Mouse (Mus musculus): Measurements from ENCODE around the gene Stap2. TPM values are rescaled to one million over a fixed set of nuclear protein-coding genes. Genes with fewer than 3 reads are reported as not detected.

Gene Stap2
- polyA plus RNA-seq, 1 experiment from 2014 or later = 8.1 TPM

DNA sequence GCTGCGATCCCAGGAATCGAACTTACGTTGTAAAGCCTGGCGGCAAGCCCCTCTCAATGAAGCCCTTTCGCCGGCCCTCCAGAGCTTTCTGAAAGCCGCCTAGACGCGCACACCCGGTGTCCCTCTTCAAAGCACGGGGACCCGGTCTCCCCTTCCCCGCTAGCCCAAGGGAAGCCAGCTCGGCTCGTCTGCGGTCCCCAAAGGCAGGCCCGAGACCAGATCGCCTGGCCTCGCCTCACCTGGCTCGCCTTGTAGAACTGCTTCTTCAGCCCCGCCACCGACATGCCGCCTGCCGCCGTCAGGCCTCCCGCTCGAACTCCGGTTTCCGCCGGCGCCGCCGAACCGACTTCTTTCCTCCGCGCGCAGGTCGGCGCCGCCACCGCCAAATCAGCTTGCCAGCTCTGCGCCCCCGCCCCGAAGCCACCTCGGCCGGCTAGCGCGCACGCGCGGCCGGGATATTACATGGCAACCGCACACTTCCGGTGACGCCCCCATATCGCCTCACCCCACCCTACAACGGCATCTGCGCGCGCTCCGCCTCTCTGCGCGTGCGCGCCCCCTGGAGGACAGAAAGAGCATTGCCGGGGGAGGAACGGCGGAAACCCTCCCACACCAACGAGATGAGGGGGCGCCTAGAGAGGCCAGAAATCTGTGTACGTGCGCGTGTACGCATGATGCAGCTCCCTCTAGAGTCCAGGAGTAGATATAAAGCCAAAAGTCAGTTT, 31.0 kb upstream of the Stap2 start, which contains the start of gene Sh3gl1:
Gene Sh3gl1, minus strand, starts transcription at position 460 of the 725 bp plus-strand sequence.
- peak within 1 kb of the TSS; percentile 90 for H3K4me3 ChIP-seq (ENCODE audit: low read depth, low read length)
- no peaks in the 10 kb centered on the region for H3K27me3 ChIP-seq (ENCODE audit: control insufficient read depth, insufficient read depth, low read length)
- H3K4me1 ChIP-seq (ENCODE audit: control insufficient read depth, insufficient read depth, low read length) = peaks cover 15% of the 10 kb centered on the region
- peak; percentile 88 for ATAC-seq (replicated peaks; ENCODE audit: insufficient number of reproducible peaks, low FRiP score, low TSS enrichment)
- peak within 1 kb of the TSS; percentile 92 for H3K27ac ChIP-seq (ENCODE audit: low read depth, low read length)
- H3K4me2 ChIP-seq = peak within 1 kb of the TSS; percentile 82
- H3K9ac ChIP-seq (ENCODE audit: low read depth, low read length) = peak within 1 kb of the TSS; percentile 95
- WGBS (ENCODE audit: insufficient replicate concordance) = under 1% methylated on average over 74 of the region's 74 CpGs
- no peaks in the 10 kb centered on the region for H3K9me3 ChIP-seq (replicated peaks; ENCODE audit: control insufficient read depth, low read length)
- peaks cover 2% of the 10 kb centered on the region; the same call in 1 of the 2 replicates for H3K36me3 ChIP-seq (ENCODE audit: control insufficient read depth, insufficient read depth, low read length)

DNA sequence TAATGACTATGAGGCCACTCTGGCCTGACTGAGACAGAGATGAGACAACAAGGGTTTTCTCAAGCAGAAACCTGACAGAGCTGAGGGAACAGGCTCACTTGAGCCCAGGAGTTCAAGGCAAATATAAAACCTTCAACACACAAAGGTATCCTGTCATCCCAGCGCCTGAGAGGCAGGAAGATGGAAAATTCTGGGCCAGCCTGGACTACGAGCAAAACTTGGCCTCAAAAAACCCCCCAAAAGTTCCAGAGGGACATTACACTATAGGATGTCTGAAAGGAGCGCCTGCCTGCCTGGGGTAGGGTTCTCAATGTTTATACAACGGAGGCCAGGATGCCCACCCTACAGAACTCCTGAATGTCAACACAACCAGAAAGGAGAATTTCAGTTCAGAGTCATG, 29.8 kb upstream of the Stap2 start:
- 67% methylated on average over 4 of the region's 4 CpGs for WGBS (ENCODE audit: insufficient replicate concordance)
- Histone ChIP-seq H3K4me2 (peak overlapping the region; percentile 82), H3K27ac (ENCODE audit: low read depth, low read length) (no peak overlapping the region), H3K27me3 (ENCODE audit: control insufficient read depth, insufficient read depth, low read length) (no peaks in the 10 kb centered on the region), H3K9ac (ENCODE audit: low read depth, low read length) (peak overlapping the region; percentile 95), H3K9me3 (replicated peaks; ENCODE audit: control insufficient read depth, low read length) (no peaks in the 10 kb centered on the region), H3K36me3 (ENCODE audit: control insufficient read depth, insufficient read depth, low read length) (peaks cover 2% of the 10 kb centered on the region; the same call in 1 of the 2 replicates), H3K4me1 (ENCODE audit: control insufficient read depth, insufficient read depth, low read length) (peaks cover 24% of the 10 kb centered on the region), H3K4me3 (ENCODE audit: low read depth, low read length) (peak overlapping the region; percentile 90)
- ATAC-seq (replicated peaks; ENCODE audit: insufficient number of reproducible peaks, low FRiP score, low TSS enrichment) = no peak

DNA sequence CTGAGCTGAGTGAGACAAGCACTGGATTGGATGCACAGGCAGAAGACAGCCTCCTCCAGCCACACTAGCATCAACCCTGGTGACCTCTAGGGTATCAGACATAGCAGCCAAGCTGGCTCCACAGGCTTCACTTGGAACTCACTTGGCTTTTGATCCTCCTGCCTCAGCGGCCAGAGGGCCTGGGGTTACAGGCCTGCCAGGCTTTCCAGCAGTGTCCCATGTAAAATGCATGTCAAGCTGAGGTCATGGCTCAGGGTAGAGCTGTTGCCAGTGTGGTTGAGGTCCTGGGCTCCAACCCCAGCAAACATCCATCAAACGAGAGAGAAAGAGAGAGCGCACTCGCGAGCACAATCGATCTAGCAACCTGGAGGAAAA, 29.3 kb upstream of the Stap2 start:
- Histone ChIP-seq H3K9ac (ENCODE audit: low read depth, low read length) (peak overlapping the region; percentile 46; the same call in 1 of the 2 replicates), H3K9me3 (replicated peaks; ENCODE audit: control insufficient read depth, low read length) (no peaks in the 10 kb centered on the region), H3K4me2 (peak overlapping the region; percentile 82), H3K36me3 (ENCODE audit: control insufficient read depth, insufficient read depth, low read length) (peaks cover 2% of the 10 kb centered on the region), H3K4me3 (ENCODE audit: low read depth, low read length) (no peak overlapping the region), H3K4me1 (ENCODE audit: control insufficient read depth, insufficient read depth, low read length) (peaks cover 24% of the 10 kb centered on the region), H3K27ac (ENCODE audit: low read depth, low read length) (no peak overlapping the region), H3K27me3 (ENCODE audit: control insufficient read depth, insufficient read depth, low read length) (no peaks in the 10 kb centered on the region)
- no peak for ATAC-seq (replicated peaks; ENCODE audit: insufficient number of reproducible peaks, low FRiP score, low TSS enrichment)
- WGBS (ENCODE audit: insufficient replicate concordance) = 88% methylated on average over 6 of the region's 6 CpGs

DNA sequence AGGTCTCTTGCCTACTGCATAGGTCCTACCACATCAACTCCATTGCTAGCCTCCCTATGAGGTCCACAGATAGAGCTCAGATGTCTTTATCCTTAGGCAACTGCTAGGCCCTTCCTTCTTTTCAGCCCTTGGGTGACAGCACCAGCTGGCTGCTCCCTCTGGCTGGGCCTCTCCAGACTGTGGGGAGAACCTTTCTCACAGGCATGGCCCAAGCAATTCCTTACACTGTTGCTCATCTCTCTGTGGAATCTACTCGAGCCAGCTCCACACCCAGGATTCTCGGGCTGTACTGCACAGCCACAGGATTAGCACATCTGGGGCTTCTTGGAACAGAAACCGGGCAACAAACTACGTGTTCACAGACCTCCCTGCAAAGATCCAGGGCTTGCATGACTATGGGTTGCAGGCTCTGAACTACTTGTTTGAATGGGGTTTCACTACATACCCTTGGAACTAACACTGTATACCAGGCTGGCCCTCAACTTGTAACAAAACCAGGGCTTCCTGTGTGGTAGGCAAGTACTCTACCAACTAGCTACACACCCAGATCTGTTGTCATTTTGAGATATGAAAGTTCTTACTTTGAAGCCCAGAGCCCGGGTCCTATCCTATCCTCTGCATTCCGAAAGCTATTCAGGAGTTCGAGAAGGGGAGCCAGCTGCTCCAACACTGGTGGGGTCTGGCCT, 28.8 kb upstream of the Stap2 start:
- no peak overlapping the region for H3K27ac ChIP-seq (ENCODE audit: low read depth, low read length)
- H3K27me3 ChIP-seq (ENCODE audit: control insufficient read depth, insufficient read depth, low read length) = no peaks in the 10 kb centered on the region
- no peaks in the 10 kb centered on the region for H3K9me3 ChIP-seq (replicated peaks; ENCODE audit: control insufficient read depth, low read length)
- peaks cover 24% of the 10 kb centered on the region for H3K4me1 ChIP-seq (ENCODE audit: control insufficient read depth, insufficient read depth, low read length)
- peaks cover 6% of the 10 kb centered on the region for H3K36me3 ChIP-seq (ENCODE audit: control insufficient read depth, insufficient read depth, low read length)
- WGBS (ENCODE audit: insufficient replicate concordance) = 81% methylated on average over 7 of the region's 7 CpGs
- H3K4me2 ChIP-seq = peak overlapping the region; percentile 82; the same call in 1 of the 2 replicates
- no peak for ATAC-seq (replicated peaks; ENCODE audit: insufficient number of reproducible peaks, low FRiP score, low TSS enrichment)
- H3K4me3 ChIP-seq (ENCODE audit: low read depth, low read length) = no peak overlapping the region
- H3K9ac ChIP-seq (ENCODE audit: low read depth, low read length) = no peak overlapping the region

DNA sequence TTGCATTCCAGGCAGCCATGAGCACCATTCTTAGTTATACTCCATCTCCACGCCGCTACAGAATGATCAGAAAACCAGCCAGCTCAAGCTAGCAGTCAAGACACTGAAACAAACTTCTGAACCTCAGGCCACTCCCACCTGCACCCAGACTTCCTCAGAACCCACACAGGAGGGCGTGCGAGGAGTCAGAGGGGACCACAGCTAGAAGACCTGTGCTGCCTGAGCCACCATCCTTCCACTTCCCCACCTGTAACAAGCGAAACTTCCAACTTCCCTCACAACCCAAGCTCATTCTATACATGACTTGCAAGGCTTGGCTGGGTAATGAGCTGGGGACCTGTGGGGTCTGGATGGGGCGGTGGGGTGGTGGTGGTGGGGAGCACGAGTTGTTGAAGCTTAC, 27.4 kb upstream of the Stap2 start:
- H3K9ac ChIP-seq (ENCODE audit: low read depth, low read length) = peak overlapping the region; percentile 2; the same call in 1 of the 2 replicates

DNA sequence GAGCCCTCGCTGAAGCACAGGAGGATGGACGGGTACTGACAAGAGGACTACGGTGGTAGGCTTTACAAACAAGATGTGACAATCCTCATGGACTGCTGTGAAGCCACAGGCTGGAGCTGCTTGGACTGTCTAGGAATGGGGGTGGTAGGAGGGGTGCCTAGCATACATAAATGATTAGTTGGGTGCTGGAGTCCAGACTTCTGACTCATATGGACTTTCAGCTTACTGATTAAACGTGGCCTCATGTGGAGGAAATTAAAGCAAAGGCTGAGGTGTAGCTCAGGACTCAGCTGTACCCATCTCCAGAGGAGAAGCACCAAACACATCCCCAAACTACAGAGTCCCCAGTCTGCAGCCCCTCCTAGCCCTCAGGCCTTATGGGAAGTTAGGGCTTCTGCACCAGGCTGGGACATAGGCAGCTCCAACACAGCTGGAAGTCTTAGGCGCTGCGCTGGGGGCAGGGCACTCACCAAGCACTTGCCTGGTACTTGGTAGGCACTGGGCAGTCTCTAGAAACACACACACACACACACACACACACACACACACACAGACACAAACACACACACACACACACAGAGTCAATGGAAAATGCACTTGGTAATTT, 26.8 kb upstream of the Stap2 start:
- Histone ChIP-seq H3K4me3 (ENCODE audit: low read depth, low read length) (no peak overlapping the region), H3K36me3 (ENCODE audit: control insufficient read depth, insufficient read depth, low read length) (peaks cover 11% of the 10 kb centered on the region), H3K4me2 (no peak overlapping the region), H3K27ac (ENCODE audit: low read depth, low read length) (no peak overlapping the region), H3K9me3 (replicated peaks; ENCODE audit: control insufficient read depth, low read length) (no peaks in the 10 kb centered on the region), H3K9ac (ENCODE audit: low read depth, low read length) (no peak overlapping the region), H3K4me1 (ENCODE audit: control insufficient read depth, insufficient read depth, low read length) (peaks cover 24% of the 10 kb centered on the region), H3K27me3 (ENCODE audit: control insufficient read depth, insufficient read depth, low read length) (no peaks in the 10 kb centered on the region)
- 77% methylated on average over 6 of the region's 6 CpGs for WGBS (ENCODE audit: insufficient replicate concordance)
- ATAC-seq (replicated peaks; ENCODE audit: insufficient number of reproducible peaks, low FRiP score, low TSS enrichment) = no peak

More for the DNA sequence above, 27.4 kb upstream of the Stap2 start:
- H3K9me3 ChIP-seq (replicated peaks; ENCODE audit: control insufficient read depth, low read length) = no peaks in the 10 kb centered on the region
- WGBS (ENCODE audit: insufficient replicate concordance) = 81% methylated on average over 7 of the region's 7 CpGs
- H3K36me3 ChIP-seq (ENCODE audit: control insufficient read depth, insufficient read depth, low read length) = peaks cover 9% of the 10 kb centered on the region
- H3K4me1 ChIP-seq (ENCODE audit: control insufficient read depth, insufficient read depth, low read length) = peaks cover 24% of the 10 kb centered on the region
- no peak for ATAC-seq (replicated peaks; ENCODE audit: insufficient number of reproducible peaks, low FRiP score, low TSS enrichment)
- H3K27me3 ChIP-seq (ENCODE audit: control insufficient read depth, insufficient read depth, low read length) = no peaks in the 10 kb centered on the region
- H3K4me2 ChIP-seq = no peak overlapping the region
- no peak overlapping the region for H3K27ac ChIP-seq (ENCODE audit: low read depth, low read length)
- no peak overlapping the region for H3K4me3 ChIP-seq (ENCODE audit: low read depth, low read length)

DNA sequence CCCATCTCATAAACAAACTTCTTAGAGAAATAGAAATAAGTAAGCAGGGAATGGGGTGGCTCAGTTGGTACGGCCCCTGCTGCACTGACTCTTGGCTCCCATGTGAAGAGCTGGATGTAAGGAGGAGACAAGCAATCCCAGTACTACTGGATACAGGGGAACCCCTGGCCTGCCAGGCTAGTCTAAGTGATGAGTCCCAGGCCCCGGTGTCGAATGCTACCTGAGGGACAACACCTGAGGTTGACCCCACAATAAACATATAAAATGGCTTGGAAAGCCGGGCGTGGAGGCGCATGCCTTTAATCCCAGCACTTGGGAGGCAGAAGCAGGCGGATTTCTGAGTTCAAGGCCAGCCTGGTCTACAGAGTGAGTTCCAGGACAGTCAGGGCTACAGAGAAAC, 26.0 kb upstream of the Stap2 start:
- no peak overlapping the region for H3K4me3 ChIP-seq (ENCODE audit: low read depth, low read length)
- 90% methylated on average over 7 of the region's 7 CpGs for WGBS (ENCODE audit: insufficient replicate concordance)
- 0 out of 2 replicates have a peak overlapping the region, but pooled peaks have one; percentile 39 for H3K9ac ChIP-seq (ENCODE audit: low read depth, low read length)
- H3K4me1 ChIP-seq (ENCODE audit: control insufficient read depth, insufficient read depth, low read length) = peaks cover 32% of the 10 kb centered on the region
- H3K27me3 ChIP-seq (ENCODE audit: control insufficient read depth, insufficient read depth, low read length) = no peaks in the 10 kb centered on the region
- no peak overlapping the region for H3K4me2 ChIP-seq
- H3K27ac ChIP-seq (ENCODE audit: low read depth, low read length) = no peak overlapping the region
- peaks cover 11% of the 10 kb centered on the region for H3K36me3 ChIP-seq (ENCODE audit: control insufficient read depth, insufficient read depth, low read length)
- no peaks in the 10 kb centered on the region for H3K9me3 ChIP-seq (replicated peaks; ENCODE audit: control insufficient read depth, low read length)
- ATAC-seq (replicated peaks; ENCODE audit: insufficient number of reproducible peaks, low FRiP score, low TSS enrichment) = no peak

DNA sequence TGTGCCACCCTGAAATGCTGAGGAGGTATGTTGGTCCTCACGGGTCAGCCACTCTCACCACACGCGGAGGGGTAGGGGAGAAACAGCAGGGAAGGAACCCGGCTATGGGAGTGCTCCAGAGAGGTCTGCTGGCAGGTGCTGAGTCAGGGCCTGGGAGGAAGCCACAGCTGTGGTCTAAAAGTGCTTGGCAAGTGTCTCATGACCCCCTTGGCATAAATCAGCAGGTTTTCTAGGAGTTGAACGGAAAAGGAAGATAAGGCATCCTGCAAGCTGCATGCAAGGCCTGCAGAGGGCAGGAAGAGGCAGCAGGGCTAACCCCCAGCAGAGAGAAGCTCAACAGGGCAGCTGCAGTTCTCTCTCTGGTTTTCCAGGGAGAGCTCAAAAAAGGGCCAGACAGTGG, 25.5 kb upstream of the Stap2 start:
- H3K4me2 ChIP-seq = no peak overlapping the region
- H3K4me1 ChIP-seq (ENCODE audit: control insufficient read depth, insufficient read depth, low read length) = peaks cover 36% of the 10 kb centered on the region
- no peak overlapping the region for H3K27ac ChIP-seq (ENCODE audit: low read depth, low read length)
- no peak overlapping the region for H3K4me3 ChIP-seq (ENCODE audit: low read depth, low read length)
- 49% methylated on average over 5 of the region's 5 CpGs for WGBS (ENCODE audit: insufficient replicate concordance)
- H3K9ac ChIP-seq (ENCODE audit: low read depth, low read length) = no peak overlapping the region
- H3K27me3 ChIP-seq (ENCODE audit: control insufficient read depth, insufficient read depth, low read length) = no peaks in the 10 kb centered on the region
- H3K9me3 ChIP-seq (replicated peaks; ENCODE audit: control insufficient read depth, low read length) = no peaks in the 10 kb centered on the region
- peaks cover 11% of the 10 kb centered on the region for H3K36me3 ChIP-seq (ENCODE audit: control insufficient read depth, insufficient read depth, low read length)
- ATAC-seq (replicated peaks; ENCODE audit: insufficient number of reproducible peaks, low FRiP score, low TSS enrichment) = no peak

Measured in heart, embryonic 11.5 days (tissue).